ENCODE assay signal across 20 mouse cellular contexts in the genomic region with DNA sequence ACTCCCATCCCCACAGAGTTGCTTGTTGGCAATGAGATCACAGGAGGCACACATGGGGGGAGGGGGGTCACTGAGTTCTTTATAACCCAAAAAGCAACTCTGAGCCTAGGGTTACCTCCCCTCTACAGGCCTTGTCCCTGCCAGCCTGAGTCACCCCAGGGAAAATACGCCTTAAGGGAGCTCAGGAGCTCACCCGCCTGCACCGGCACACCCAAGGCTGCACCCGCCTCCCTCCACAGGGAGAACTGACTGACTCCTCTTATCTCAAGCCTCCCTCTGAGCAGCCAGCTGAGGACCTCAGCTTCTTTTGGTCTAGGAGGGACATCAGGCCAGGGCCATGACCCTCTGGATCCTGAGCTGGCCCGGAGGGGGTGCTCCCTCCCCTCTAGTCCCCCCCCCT. TPM values are rescaled to one million over a fixed set of nuclear protein-coding genes. Genes with fewer than 3 reads are reported as not detected.
DNase-seq lines count a peak whose midpoint lies in the region; ATAC-seq lines count a peak whose summit lies in the region.
"Had no signal": no experiment of that assay in that cellular context is flagged by ENCODE, and none has a peak within 500 bp of the region (broad histone marks: within the 10 kb centered on the region; RNA-seq: fewer than 3 reads in every experiment).

No protein-coding gene starts in this region.

- no peak overlapping the region for H3K9ac ChIP-seq in intestine, embryonic 14.5 days (ENCODE audit: low read length)
- no peak overlapping the region for H3K9ac ChIP-seq in intestine, embryonic 15.5 days
- H3K9ac ChIP-seq in stomach, embryonic 15.5 days = no peak overlapping the region
- H3K9ac ChIP-seq: hindbrain, embryonic 14.5 days had no signal

- DNase-seq in adrenal gland, adult 2 months = peak; percentile 83
- no peak for DNase-seq in adrenal gland, postnatal 4 days (ENCODE audit: low spot score in 2 of 2)
- no peak for DNase-seq in intestine, embryonic 14.5 days (ENCODE audit: low spot score)
- DNase-seq in adrenal gland, postnatal 14 days = peak; percentile 83
- no peak for DNase-seq in spleen, postnatal 36 days (ENCODE audit: low spot score in 2 of 2)
- no peak for DNase-seq in kidney, postnatal 36 days
- DNase-seq: gastrocnemius, adult 2 months; heart, adult 11 months; kidney, adult 11 months; right cerebral cortex, postnatal 4 days; thymus, postnatal 36 days had no signal

- 54% methylated on average over 5 of the region's 5 CpGs for WGBS in intestine, embryonic 14.5 days
- 39% methylated on average over 5 of the region's 5 CpGs for WGBS in intestine, embryonic 15.5 days
- 57% methylated on average over 5 of the region's 5 CpGs for WGBS in stomach, embryonic 15.5 days

- H3K36me3 ChIP-seq in intestine, embryonic 14.5 days (ENCODE audit: control insufficient read depth, insufficient read depth, low read length) = no peaks in the 10 kb centered on the region
- H3K36me3 ChIP-seq in intestine, embryonic 15.5 days = no peaks in the 10 kb centered on the region
- no peaks in the 10 kb centered on the region for H3K36me3 ChIP-seq in stomach, embryonic 15.5 days
- H3K36me3 ChIP-seq: embryonic facial prominence, embryonic 10.5 days had no signal

- ATAC-seq in intestine, embryonic 14.5 days (replicated peaks; ENCODE audit: low FRiP score, low TSS enrichment, low read depth) = peak; percentile 57; the same call in 1 of the 2 replicates
- ATAC-seq in intestine, embryonic 15.5 days = no peak
- ATAC-seq in stomach, embryonic 15.5 days (ENCODE audit: insufficient read depth, low FRiP score, low read depth) = peak; percentile 55
- ATAC-seq: activated CD4-positive, CD25-positive, alpha-beta regulatory T cell, adult 4 months; CD4-positive, CD25-positive, alpha-beta regulatory T cell, adult 4 months; lung, postnatal 0 days had no signal

- no peak overlapping the region for H3K4me2 ChIP-seq in intestine, embryonic 14.5 days (ENCODE audit: low read length)
- no peak overlapping the region for H3K4me2 ChIP-seq in intestine, embryonic 15.5 days (replicated peaks)
- no peak overlapping the region for H3K4me2 ChIP-seq in stomach, embryonic 15.5 days
- H3K4me2 ChIP-seq: hindbrain, embryonic 14.5 days had no signal

- H3K27me3 ChIP-seq in intestine, embryonic 14.5 days (replicated peaks; ENCODE audit: control insufficient read depth, insufficient read depth, low read length) = peaks cover 44% of the 10 kb centered on the region
- peaks cover 35% of the 10 kb centered on the region for H3K27me3 ChIP-seq in intestine, embryonic 15.5 days (replicated peaks)
- peaks cover 38% of the 10 kb centered on the region for H3K27me3 ChIP-seq in stomach, embryonic 15.5 days (replicated peaks)

- 0 out of 2 replicates have a peak, but pooled peaks cover 4% of the 10 kb centered on the region for H3K9me3 ChIP-seq in intestine, embryonic 14.5 days (ENCODE audit: control insufficient read depth, low read length)
- no peaks in the 10 kb centered on the region for H3K9me3 ChIP-seq in intestine, embryonic 15.5 days
- H3K9me3 ChIP-seq in stomach, embryonic 15.5 days = no peaks in the 10 kb centered on the region

- no peak overlapping the region for H3K27ac ChIP-seq in intestine, embryonic 14.5 days (ENCODE audit: low read depth)
- H3K27ac ChIP-seq in intestine, embryonic 15.5 days = no peak overlapping the region
- H3K27ac ChIP-seq in stomach, embryonic 15.5 days = no peak overlapping the region
- H3K27ac ChIP-seq: embryonic facial prominence, embryonic 10.5 days; gastrocnemius, adult 2 months; hindbrain, embryonic 14.5 days; kidney, postnatal 0 days had no signal

- peaks cover 29% of the 10 kb centered on the region for H3K4me1 ChIP-seq in intestine, embryonic 14.5 days (replicated peaks; ENCODE audit: control insufficient read depth, insufficient read depth, low read length)
- H3K4me1 ChIP-seq in intestine, embryonic 15.5 days (replicated peaks) = peaks cover 30% of the 10 kb centered on the region
- peaks cover 33% of the 10 kb centered on the region for H3K4me1 ChIP-seq in stomach, embryonic 15.5 days

- no peak overlapping the region for H3K4me3 ChIP-seq in intestine, embryonic 14.5 days (ENCODE audit: low read depth, low read length)
- no peak overlapping the region for H3K4me3 ChIP-seq in intestine, embryonic 15.5 days (replicated peaks)
- H3K4me3 ChIP-seq in stomach, embryonic 15.5 days (replicated peaks) = no peak overlapping the region
- H3K4me3 ChIP-seq: embryonic facial prominence, embryonic 10.5 days; gastrocnemius, adult 2 months had no signal

RNA-seq across cellular contexts. Expression of a gene that starts 3.5 kb away (rescaled TPM):
- total RNA-seq in adrenal gland, adult 2 months (2021) = 100 to 1,000 TPM; 109 to 185 TPM
- 737 and 1,088 TPM in 2 replicates for polyA plus RNA-seq in adrenal gland, adult 2 months (2012; rRNA removed)
- total RNA-seq in adrenal gland, postnatal 4 days (2021) = 10 to 100 TPM; 53.7 to 60.8 TPM
- 1.7 and 3.8 TPM in 2 replicates for polyA plus RNA-seq in intestine, embryonic 14.5 days (2014; fragmentation: Nextera tagmentation; extraction: Ambion mirVana)
- polyA plus RNA-seq in intestine, embryonic 15.5 days (2015; fragmentation: Nextera tagmentation; extraction: Ambion mirVana) = 3.3 and 4.7 TPM in 2 replicates
- 78.8 and 80.8 TPM in 2 replicates for total RNA-seq in adrenal gland, postnatal 14 days (2021)
- 16.0 and 17.7 TPM in 2 replicates for polyA plus RNA-seq in stomach, embryonic 15.5 days (2015; fragmentation: Nextera tagmentation; extraction: Ambion mirVana)
- total RNA-seq: common myeloid progenitor, adult 5-6 weeks had no signal

RNA-seq across cellular contexts. Expression of a gene that starts 54.5 kb away (rescaled TPM):
- total RNA-seq in adrenal gland, adult 2 months (2021) = 10 to 100 TPM; 52.6 to 95.2 TPM
- 93.6 and 106 TPM in 2 replicates for polyA plus RNA-seq in adrenal gland, adult 2 months (2012; rRNA removed)
- 10 to 100 TPM; 89.3 to 94.4 TPM for total RNA-seq in adrenal gland, postnatal 4 days (2021)
- polyA plus RNA-seq in intestine, embryonic 14.5 days (2014; fragmentation: Nextera tagmentation; extraction: Ambion mirVana) = 72.7 and 75.3 TPM in 2 replicates
- polyA plus RNA-seq in intestine, embryonic 15.5 days (2015; fragmentation: Nextera tagmentation; extraction: Ambion mirVana) = 56.1 and 56.7 TPM in 2 replicates
- 77.8 and 121 TPM in 2 replicates for total RNA-seq in adrenal gland, postnatal 14 days (2021)
- polyA plus RNA-seq in stomach, embryonic 15.5 days (2015; fragmentation: Nextera tagmentation; extraction: Ambion mirVana) = 61.2 and 65.7 TPM in 2 replicates

Comparison
In these comparisons a context has a peak if more than half of its experiments do, and no peak if none do; other contexts are left out.
1. DNase-seq: peak in adrenal gland, adult 2 months (single experiment) and adrenal gland, postnatal 14 days (single experiment); none in adrenal gland, postnatal 4 days (0 of 2), intestine, embryonic 14.5 days (single experiment), spleen, postnatal 36 days (0 of 2) and kidney, postnatal 36 days (0 of 2).
2. RNA of a gene that starts 3.5 kb away (polyA plus RNA-seq): 737 to 1,088 TPM in adrenal gland, adult 2 months; 16.0 to 17.7 TPM in stomach, embryonic 15.5 days, 1.7 to 3.8 TPM in intestine, embryonic 14.5 days and 3.3 to 4.7 TPM in intestine, embryonic 15.5 days; every median in the first group is over 10 times any median in the second.